Mouse (Mus musculus): ENCODE data around the gene Gm10772.
"Not testable (repeated sequence)": the region's sequence is repeated elsewhere in the genome, so short reads cannot be mapped to it uniquely, and the experiment has no call there.

The Gm10772 gene

GRCm38 (mm10) chr13:66227473-66227872 is at the start of gene Gm10772:
TSS of gene Gm10772 (minus strand) at chr13:66227573.
- not testable (repeated sequence) for DNase-seq (ENCODE audit: low spot score)

GRCm38 (mm10) chr13:66263914-66264313 is 36.5 kb upstream of the Gm10772 start:
- DNase-seq (ENCODE audit: low spot score): not testable (repeated sequence)

- not testable (repeated sequence) for DNase-seq (ENCODE audit: low spot score)
These were observed 35.8 kb upstream of the Gm10772 start for GRCm38 (mm10) chr13:66263141-66263540.

GRCm38 (mm10) chr13:66214349-66214748 is 13.0 kb downstream of the Gm10772 start:
- no peak for DNase-seq (ENCODE audit: low spot score)

DNA sequence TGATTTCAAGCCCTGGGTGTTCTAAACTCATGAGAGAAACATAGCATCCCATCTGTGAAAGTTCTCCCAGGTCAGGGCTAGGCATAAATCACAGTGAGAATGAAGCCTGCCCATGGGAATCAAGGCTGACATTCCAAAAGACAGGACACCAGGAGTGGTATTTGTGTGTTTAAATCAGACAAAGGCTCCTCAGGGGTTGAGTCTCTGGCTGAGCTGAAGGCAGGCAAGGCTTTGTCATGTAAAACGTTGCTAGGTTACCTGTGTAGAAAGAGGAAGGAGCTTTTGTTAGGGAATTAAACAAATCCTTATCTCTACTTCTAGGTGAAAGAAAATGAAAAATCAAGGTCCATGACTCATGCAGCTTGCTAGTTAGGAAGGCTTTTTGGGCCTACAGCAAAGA is 13.6 kb downstream of the Gm10772 start:
- not testable (repeated sequence) for DNase-seq (ENCODE audit: low spot score)

- DNase-seq (ENCODE audit: low spot score): not testable (repeated sequence)
These were observed 48.2 kb downstream of the Gm10772 start for GRCm38 (mm10) chr13:66179172-66179571.

Data from ovary, postnatal 10 days (tissue).